Mouse (Mus musculus): ENCODE results near the gene Gpd1. TPM values are rescaled to one million over a fixed set of nuclear protein-coding genes. Genes with fewer than 3 reads are reported as not detected.

The Gpd1 gene
- polyA plus RNA-seq, 1 experiment, result 16.6 TPM

DNA sequence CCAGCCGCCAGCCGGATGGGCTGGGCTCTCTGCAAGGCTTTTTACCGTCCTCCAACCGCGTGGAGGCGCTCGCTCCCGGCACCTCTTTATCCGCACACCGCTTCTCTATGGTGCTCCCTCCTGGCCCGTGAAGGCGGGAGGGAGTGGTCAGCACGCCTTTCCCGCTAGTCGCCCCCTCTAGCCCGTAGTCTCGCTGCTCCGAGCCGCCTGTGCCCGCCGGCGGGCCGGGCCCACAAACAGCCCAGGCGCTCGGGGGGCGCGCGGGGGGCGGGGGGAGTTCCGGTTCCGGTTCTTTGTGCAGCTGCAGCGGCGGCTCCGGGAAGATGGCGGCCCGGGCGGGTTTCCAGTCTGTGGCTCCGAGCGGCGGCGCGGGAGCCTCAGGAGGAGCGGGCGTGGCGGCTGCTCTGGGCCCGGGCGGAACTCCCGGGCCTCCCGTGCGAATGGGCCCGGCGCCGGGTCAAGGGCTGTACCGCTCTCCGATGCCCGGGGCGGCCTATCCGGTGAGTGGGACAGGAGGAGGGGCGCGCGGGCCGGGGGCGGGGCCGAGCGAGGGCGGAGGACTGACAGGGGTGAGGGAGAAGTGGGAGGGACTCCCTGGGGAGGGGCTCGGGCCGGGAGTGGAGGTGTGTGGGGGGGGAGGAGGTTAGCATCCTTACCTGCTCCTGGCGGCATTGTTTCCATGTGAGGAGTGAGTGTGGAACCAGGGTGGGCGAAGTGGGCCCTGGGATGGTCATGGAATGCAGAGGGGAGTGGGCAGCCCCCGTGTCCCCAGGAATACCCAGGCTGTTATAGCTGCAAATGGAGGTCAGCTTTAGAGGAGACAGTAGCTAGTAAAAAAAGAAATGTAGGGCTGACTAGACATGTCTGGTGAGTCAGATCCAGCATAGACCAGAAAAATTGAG is 15.1 kb upstream of the Gpd1 start, which contains the start of gene Smarcd1:
Gene Smarcd1 (plus strand): TSS at position 131 of the 902 bp plus-strand sequence.
- TF ChIP-seq CTCF (IDR thresholded peaks at IDR 0.05; ENCODE audit: control insufficient read depth, insufficient read depth, insufficient replicate concordance, low read depth, low read length), result peak; percentile 92; the same call in 1 of the 2 replicates
- TF ChIP-seq POLR2A (IDR thresholded peaks at IDR 0.05; ENCODE audit: control insufficient read depth, low read depth, low read length), result peak; percentile 43
- Histone ChIP-seq H3K4me3 (ENCODE audit: control insufficient read depth, low read depth, low read length) (peak within 1 kb of the TSS; percentile 88), H3K4me1 (ENCODE audit: control insufficient read depth, insufficient read depth, low read length) (peaks cover 14% of the 10 kb centered on the region), H3K36me3 (ENCODE audit: control insufficient read depth, insufficient read depth, low read length) (peaks cover 3% of the 10 kb centered on the region), H3K27ac (ENCODE audit: control insufficient read depth, insufficient read depth, low read depth, low read length) (peak within 1 kb of the TSS; percentile 72), H3K27me3 (ENCODE audit: control insufficient read depth, insufficient read depth, low read length) (no peaks in the 10 kb centered on the region)

DNA sequence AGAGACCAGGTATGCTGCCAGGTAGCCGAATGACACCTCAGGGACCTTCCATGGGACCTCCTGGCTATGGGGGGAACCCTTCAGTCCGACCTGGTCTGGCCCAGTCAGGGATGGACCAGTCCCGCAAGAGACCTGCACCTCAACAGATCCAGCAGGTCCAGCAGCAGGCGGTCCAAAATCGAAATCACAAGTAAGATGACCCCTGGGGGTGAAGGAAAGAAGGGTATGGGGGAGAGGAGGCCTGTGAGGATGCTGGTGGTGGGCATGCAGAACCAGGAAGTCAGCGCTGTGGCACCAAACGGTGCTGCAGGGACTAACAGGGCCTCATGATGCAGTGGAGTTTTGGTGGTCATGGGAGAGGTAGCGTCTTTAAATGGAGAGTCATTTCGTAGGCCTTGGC is 14.2 kb upstream of the Gpd1 start:
- Histone ChIP-seq H3K27me3 (ENCODE audit: control insufficient read depth, insufficient read depth, low read length) (no peaks in the 10 kb centered on the region), H3K4me3 (ENCODE audit: control insufficient read depth, low read depth, low read length) (no peak overlapping the region), H3K4me1 (ENCODE audit: control insufficient read depth, insufficient read depth, low read length) (peaks cover 14% of the 10 kb centered on the region), H3K27ac (ENCODE audit: control insufficient read depth, insufficient read depth, low read depth, low read length) (no peak overlapping the region), H3K36me3 (ENCODE audit: control insufficient read depth, insufficient read depth, low read length) (peaks cover 3% of the 10 kb centered on the region)
- TF ChIP-seq CTCF (IDR thresholded peaks at IDR 0.05; ENCODE audit: control insufficient read depth, insufficient read depth, insufficient replicate concordance, low read depth, low read length), result no peak
- no peak for TF ChIP-seq POLR2A (IDR thresholded peaks at IDR 0.05; ENCODE audit: control insufficient read depth, low read depth, low read length)

DNA sequence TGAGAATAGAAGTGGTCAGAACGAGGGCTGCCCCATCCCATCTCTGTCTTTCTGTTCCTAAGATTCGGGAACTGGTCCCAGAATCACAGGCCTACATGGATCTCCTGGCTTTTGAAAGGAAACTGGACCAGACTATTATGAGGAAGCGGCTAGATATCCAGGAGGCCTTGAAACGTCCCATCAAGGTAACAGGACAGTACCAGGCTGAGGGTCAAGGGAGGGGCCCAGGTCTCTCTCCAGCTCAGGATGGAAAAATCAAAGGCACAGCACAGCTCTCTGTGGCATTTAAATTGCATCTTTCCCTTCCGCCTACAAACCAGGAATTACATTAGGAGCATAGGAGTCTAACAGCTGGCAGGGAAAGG is 13.7 kb upstream of the Gpd1 start:
- H3K4me1 ChIP-seq (ENCODE audit: control insufficient read depth, insufficient read depth, low read length), result peaks cover 14% of the 10 kb centered on the region
- no peak for TF ChIP-seq POLR2A (IDR thresholded peaks at IDR 0.05; ENCODE audit: control insufficient read depth, low read depth, low read length)
- no peak for TF ChIP-seq CTCF (IDR thresholded peaks at IDR 0.05; ENCODE audit: control insufficient read depth, insufficient read depth, insufficient replicate concordance, low read depth, low read length)
- H3K27me3 ChIP-seq (ENCODE audit: control insufficient read depth, insufficient read depth, low read length), result no peaks in the 10 kb centered on the region
- peaks cover 3% of the 10 kb centered on the region for H3K36me3 ChIP-seq (ENCODE audit: control insufficient read depth, insufficient read depth, low read length)
- no peak overlapping the region for H3K27ac ChIP-seq (ENCODE audit: control insufficient read depth, insufficient read depth, low read depth, low read length)
- no peak overlapping the region for H3K4me3 ChIP-seq (ENCODE audit: control insufficient read depth, low read depth, low read length)

DNA sequence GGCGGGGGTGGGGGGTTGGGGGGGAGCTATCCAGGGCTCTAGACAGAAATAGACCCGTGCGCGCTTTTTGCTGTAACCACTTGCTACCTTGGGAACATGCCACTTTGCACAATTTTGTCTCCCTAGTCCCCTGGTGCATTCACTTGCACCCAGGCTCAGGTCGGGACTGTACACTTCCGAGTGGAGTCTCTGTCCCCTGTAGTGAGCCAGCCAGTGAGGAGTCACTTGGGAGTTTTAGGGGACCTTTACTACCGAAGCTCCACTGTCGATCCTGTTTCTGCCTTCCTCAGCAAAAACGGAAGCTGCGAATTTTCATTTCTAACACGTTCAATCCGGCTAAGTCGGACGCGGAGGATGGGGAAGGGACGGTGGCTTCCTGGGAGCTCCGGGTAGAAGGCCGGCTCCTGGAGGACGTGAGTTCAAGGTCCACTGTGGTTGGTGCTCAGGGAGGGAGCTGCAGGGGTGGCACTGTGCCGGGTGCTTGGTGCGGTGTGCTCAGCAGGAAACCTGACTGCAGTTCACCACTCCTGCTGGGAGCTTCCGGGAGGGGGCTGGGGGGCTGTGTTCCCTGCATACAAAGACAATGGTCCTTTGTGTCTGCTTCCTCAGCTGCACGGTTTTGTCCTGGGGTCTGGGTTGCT is 13.2 kb upstream of the Gpd1 start:
- Histone ChIP-seq H3K4me3 (ENCODE audit: control insufficient read depth, low read depth, low read length) (no peak overlapping the region), H3K4me1 (ENCODE audit: control insufficient read depth, insufficient read depth, low read length) (peaks cover 14% of the 10 kb centered on the region), H3K36me3 (ENCODE audit: control insufficient read depth, insufficient read depth, low read length) (peaks cover 3% of the 10 kb centered on the region), H3K27me3 (ENCODE audit: control insufficient read depth, insufficient read depth, low read length) (no peaks in the 10 kb centered on the region), H3K27ac (ENCODE audit: control insufficient read depth, insufficient read depth, low read depth, low read length) (peak overlapping the region; percentile 66)
- no peak for TF ChIP-seq CTCF (IDR thresholded peaks at IDR 0.05; ENCODE audit: control insufficient read depth, insufficient read depth, insufficient replicate concordance, low read depth, low read length)
- no peak for TF ChIP-seq POLR2A (IDR thresholded peaks at IDR 0.05; ENCODE audit: control insufficient read depth, low read depth, low read length)

DNA sequence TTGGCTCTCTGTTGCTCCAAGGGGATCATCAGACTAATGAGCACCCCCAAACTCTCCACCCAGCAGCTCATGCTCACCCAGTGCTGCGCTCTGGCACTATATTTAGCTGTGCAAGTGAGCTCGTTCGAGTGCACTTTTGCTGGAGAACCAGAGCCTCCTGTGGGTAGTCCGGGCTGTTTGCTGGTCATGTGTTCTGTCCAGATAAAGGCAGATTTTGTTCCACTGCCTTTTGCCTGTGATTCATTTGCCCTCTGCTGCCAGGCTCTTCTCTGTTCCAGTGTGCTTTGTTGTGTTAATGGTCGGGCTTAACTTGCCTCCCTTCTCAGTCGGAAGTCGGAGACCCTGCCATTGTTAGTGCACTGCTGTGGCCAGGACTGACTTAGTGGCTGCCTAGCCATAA is 12.4 kb upstream of the Gpd1 start:
- Histone ChIP-seq H3K4me3 (ENCODE audit: control insufficient read depth, low read depth, low read length) (no peak overlapping the region), H3K36me3 (ENCODE audit: control insufficient read depth, insufficient read depth, low read length) (peaks cover 4% of the 10 kb centered on the region), H3K27ac (ENCODE audit: control insufficient read depth, insufficient read depth, low read depth, low read length) (peak overlapping the region; percentile 66; the same call in 1 of the 2 replicates), H3K27me3 (ENCODE audit: control insufficient read depth, insufficient read depth, low read length) (no peaks in the 10 kb centered on the region), H3K4me1 (ENCODE audit: control insufficient read depth, insufficient read depth, low read length) (peaks cover 14% of the 10 kb centered on the region)
- TF ChIP-seq CTCF (IDR thresholded peaks at IDR 0.05; ENCODE audit: control insufficient read depth, insufficient read depth, insufficient replicate concordance, low read depth, low read length) (no peak), POLR2A (IDR thresholded peaks at IDR 0.05; ENCODE audit: control insufficient read depth, low read depth, low read length) (no peak)

DNA sequence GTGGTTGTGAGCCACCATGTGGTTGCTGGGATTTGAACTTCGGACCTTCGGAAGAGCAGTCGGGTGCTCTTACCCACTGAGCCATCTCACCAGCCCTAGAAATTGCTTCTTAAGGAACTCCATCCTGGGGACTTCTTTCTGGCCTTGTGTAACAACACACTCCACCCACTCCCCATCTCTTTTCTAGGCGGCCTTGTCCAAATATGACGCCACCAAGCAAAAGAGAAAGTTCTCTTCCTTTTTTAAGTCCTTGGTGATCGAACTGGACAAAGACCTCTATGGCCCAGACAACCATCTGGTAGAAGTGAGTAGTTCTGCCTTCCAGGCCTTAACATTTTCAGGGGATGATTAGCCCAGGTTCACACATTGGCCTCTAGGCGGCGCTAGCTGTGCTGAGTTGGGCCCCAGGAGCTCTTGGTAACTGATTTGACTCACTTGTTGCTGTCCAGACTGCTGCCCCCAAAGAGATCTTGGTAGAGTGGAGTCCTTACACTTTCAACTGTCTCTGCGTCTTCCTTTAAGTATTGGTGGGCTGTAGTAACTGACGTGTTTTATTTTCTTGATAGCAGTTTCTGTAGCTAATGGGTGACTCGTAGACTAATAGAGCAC is 11.8 kb upstream of the Gpd1 start, which contains the start of gene Gm17349:
Gene Gm17349 (minus strand): TSS at position 51 of the 609 bp plus-strand sequence.
- Histone ChIP-seq H3K4me3 (ENCODE audit: control insufficient read depth, low read depth, low read length) (no peak within 1 kb of the TSS), H3K36me3 (ENCODE audit: control insufficient read depth, insufficient read depth, low read length) (peaks cover 4% of the 10 kb centered on the region), H3K27ac (ENCODE audit: control insufficient read depth, insufficient read depth, low read depth, low read length) (peak within 1 kb of the TSS; percentile 66), H3K27me3 (ENCODE audit: control insufficient read depth, insufficient read depth, low read length) (no peaks in the 10 kb centered on the region), H3K4me1 (ENCODE audit: control insufficient read depth, insufficient read depth, low read length) (peaks cover 14% of the 10 kb centered on the region)
- TF ChIP-seq CTCF (IDR thresholded peaks at IDR 0.05; ENCODE audit: control insufficient read depth, insufficient read depth, insufficient replicate concordance, low read depth, low read length), result peak; percentile 55; the same call in 1 of the 2 replicates
- no peak for TF ChIP-seq POLR2A (IDR thresholded peaks at IDR 0.05; ENCODE audit: control insufficient read depth, low read depth, low read length)

- Histone ChIP-seq H3K4me1 (ENCODE audit: control insufficient read depth, insufficient read depth, low read length) (0 out of 2 replicates have a peak, but pooled peaks cover 2% of the 10 kb centered on the region), H3K4me3 (ENCODE audit: control insufficient read depth, low read depth, low read length) (no peak overlapping the region), H3K27ac (ENCODE audit: control insufficient read depth, insufficient read depth, low read depth, low read length) (no peak overlapping the region), H3K27me3 (ENCODE audit: control insufficient read depth, insufficient read depth, low read length) (no peaks in the 10 kb centered on the region), H3K36me3 (ENCODE audit: control insufficient read depth, insufficient read depth, low read length) (peaks cover 7% of the 10 kb centered on the region)
- TF ChIP-seq POLR2A (IDR thresholded peaks at IDR 0.05; ENCODE audit: control insufficient read depth, low read depth, low read length) (no peak), CTCF (IDR thresholded peaks at IDR 0.05; ENCODE audit: control insufficient read depth, insufficient read depth, insufficient replicate concordance, low read depth, low read length) (no peak)
Measured at GRCm38 (mm10) chr15:99708176-99708575, 9.1 kb upstream of the Gpd1 start.

Measured in testis, adult 2 months (tissue).